Mouse (Mus musculus): Measurements from ENCODE around the gene Elac2. TPM values are rescaled to one million over a fixed set of nuclear protein-coding genes. Genes with fewer than 3 reads are reported as not detected.

The Elac2 gene
- total and polyA plus RNA-seq, 3 experiments, result 23.6 to 34.7 (median 32.1) TPM

GRCm38 (mm10) chr11:64979489-64979845 lies 629 bp downstream of the Elac2 start:
- H3K4me3 ChIP-seq (ENCODE audit: low read depth, low read length), result peak overlapping the region; percentile 90
- H3K36me3 ChIP-seq (replicated peaks), result peaks cover 45% of the 10 kb centered on the region
- peaks cover 21% of the 10 kb centered on the region for H3K4me1 ChIP-seq (ENCODE audit: insufficient read depth, low read depth, low read length)
- DNase-seq (ENCODE audit: low spot score), result no peak
- no peak for TF ChIP-seq CTCF (IDR thresholded peaks at IDR 0.05; ENCODE audit: low read depth, low read length)
- no peaks in the 10 kb centered on the region for H3K27me3 ChIP-seq (ENCODE audit: insufficient read depth, low read length)
- no peaks in the 10 kb centered on the region for H3K9me3 ChIP-seq (replicated peaks)
- no peak for ATAC-seq (ENCODE audit: extremely low read depth, insufficient number of reproducible peaks, low FRiP score, poor library complexity, severe bottlenecking)

GRCm38 (mm10) chr11:64988556-64988955 lies 9.7 kb downstream of the Elac2 start:
- Histone ChIP-seq H3K36me3 (replicated peaks) (peaks cover 96% of the 10 kb centered on the region), H3K27me3 (ENCODE audit: insufficient read depth, low read length) (no peaks in the 10 kb centered on the region), H3K4me3 (ENCODE audit: low read depth, low read length) (no peak overlapping the region), H3K9me3 (replicated peaks) (no peaks in the 10 kb centered on the region), H3K4me1 (ENCODE audit: insufficient read depth, low read depth, low read length) (no peaks in the 10 kb centered on the region)
- no peak for TF ChIP-seq CTCF (IDR thresholded peaks at IDR 0.05; ENCODE audit: low read depth, low read length)
- no peak for ATAC-seq (ENCODE audit: extremely low read depth, insufficient number of reproducible peaks, low FRiP score, poor library complexity, severe bottlenecking)
- no peak for DNase-seq (ENCODE audit: low spot score)

GRCm38 (mm10) chr11:64998439-64998838 lies 19.6 kb downstream of the Elac2 start:
- DNase-seq (ENCODE audit: low spot score), result no peak
- ATAC-seq (ENCODE audit: extremely low read depth, insufficient number of reproducible peaks, low FRiP score, poor library complexity, severe bottlenecking), result no peak
- Histone ChIP-seq H3K27me3 (ENCODE audit: insufficient read depth, low read length) (no peaks in the 10 kb centered on the region), H3K4me3 (ENCODE audit: low read depth, low read length) (no peak overlapping the region), H3K36me3 (replicated peaks) (peaks cover 93% of the 10 kb centered on the region), H3K4me1 (ENCODE audit: insufficient read depth, low read depth, low read length) (0 out of 2 replicates have a peak, but pooled peaks cover 2% of the 10 kb centered on the region), H3K9me3 (replicated peaks) (no peaks in the 10 kb centered on the region)
- TF ChIP-seq POLR2AphosphoS5 (IDR thresholded peaks at IDR 0.05; ENCODE audit: insufficient replicate concordance, low read depth, low read length) (no peak), CTCF (IDR thresholded peaks at IDR 0.05; ENCODE audit: low read depth, low read length) (no peak), GATA2 (IDR thresholded peaks at IDR 0.05; ENCODE audit: borderline replicate concordance, low read depth, low read length) (no peak), TAL1 (conservative IDR thresholded peaks at IDR 0.05; ENCODE audit: low read depth, low read length) (no peak), GATA1 (IDR thresholded peaks at IDR 0.05; ENCODE audit: borderline replicate concordance, low read length) (no peak)

- H3K9me3 ChIP-seq (replicated peaks), result no peaks in the 10 kb centered on the region
- H3K27me3 ChIP-seq (ENCODE audit: insufficient read depth, low read length), result no peaks in the 10 kb centered on the region
- H3K36me3 ChIP-seq (replicated peaks), result peaks cover 89% of the 10 kb centered on the region
- TF ChIP-seq TAL1 (conservative IDR thresholded peaks at IDR 0.05; ENCODE audit: low read depth, low read length) (no peak), GATA2 (IDR thresholded peaks at IDR 0.05; ENCODE audit: borderline replicate concordance, low read depth, low read length) (no peak), GATA1 (IDR thresholded peaks at IDR 0.05; ENCODE audit: borderline replicate concordance, low read length) (no peak), CTCF (IDR thresholded peaks at IDR 0.05; ENCODE audit: low read depth, low read length) (no peak), POLR2AphosphoS5 (IDR thresholded peaks at IDR 0.05; ENCODE audit: insufficient replicate concordance, low read depth, low read length) (no peak)
- no peak for ATAC-seq (ENCODE audit: extremely low read depth, insufficient number of reproducible peaks, low FRiP score, poor library complexity, severe bottlenecking)
- H3K4me1 ChIP-seq (ENCODE audit: insufficient read depth, low read depth, low read length), result 0 out of 2 replicates have a peak, but pooled peaks cover 2% of the 10 kb centered on the region
- H3K4me3 ChIP-seq (ENCODE audit: low read depth, low read length), result no peak overlapping the region
- no peak for DNase-seq (ENCODE audit: low spot score)
Observed at GRCm38 (mm10) chr11:64999685-65000084, 20.8 kb downstream of the Elac2 start.

GRCm38 (mm10) chr11:65001729-65002128 lies 22.9 kb downstream of the Elac2 start:
- DNase-seq (ENCODE audit: low spot score), result no peak
- peaks cover 76% of the 10 kb centered on the region for H3K36me3 ChIP-seq (replicated peaks)

GRCm38 (mm10) chr11:65003611-65004010 lies 24.8 kb downstream of the Elac2 start:
- H3K27me3 ChIP-seq (ENCODE audit: insufficient read depth, low read length), result peaks cover 4% of the 10 kb centered on the region; the same call in 1 of the 2 replicates
- H3K36me3 ChIP-seq (replicated peaks), result peaks cover 57% of the 10 kb centered on the region
- no peak for ATAC-seq (ENCODE audit: extremely low read depth, insufficient number of reproducible peaks, low FRiP score, poor library complexity, severe bottlenecking)

More at GRCm38 (mm10) chr11:65001729-65002128, 22.9 kb downstream of the Elac2 start:
- ATAC-seq (ENCODE audit: extremely low read depth, insufficient number of reproducible peaks, low FRiP score, poor library complexity, severe bottlenecking), result no peak
- TF ChIP-seq GATA2 (IDR thresholded peaks at IDR 0.05; ENCODE audit: borderline replicate concordance, low read depth, low read length) (no peak), GATA1 (IDR thresholded peaks at IDR 0.05; ENCODE audit: borderline replicate concordance, low read length) (no peak), CTCF (IDR thresholded peaks at IDR 0.05; ENCODE audit: low read depth, low read length) (no peak), TAL1 (conservative IDR thresholded peaks at IDR 0.05; ENCODE audit: low read depth, low read length) (no peak), POLR2AphosphoS5 (IDR thresholded peaks at IDR 0.05; ENCODE audit: insufficient replicate concordance, low read depth, low read length) (no peak)
- H3K4me3 ChIP-seq (ENCODE audit: low read depth, low read length), result no peak overlapping the region
- H3K4me1 ChIP-seq (ENCODE audit: insufficient read depth, low read depth, low read length), result 0 out of 2 replicates have a peak, but pooled peaks cover under 1% of the 10 kb centered on the region
- H3K9me3 ChIP-seq (replicated peaks), result no peaks in the 10 kb centered on the region
- no peaks in the 10 kb centered on the region for H3K27me3 ChIP-seq (ENCODE audit: insufficient read depth, low read length)

GRCm38 (mm10) chr11:65004836-65005235 lies 26.0 kb downstream of the Elac2 start:
- no peak for DNase-seq (ENCODE audit: low spot score)
- peaks cover 45% of the 10 kb centered on the region for H3K36me3 ChIP-seq (replicated peaks)

More at GRCm38 (mm10) chr11:65003611-65004010, 24.8 kb downstream of the Elac2 start:
- Histone ChIP-seq H3K4me1 (ENCODE audit: insufficient read depth, low read depth, low read length) (no peaks in the 10 kb centered on the region), H3K4me3 (ENCODE audit: low read depth, low read length) (no peak overlapping the region), H3K9me3 (replicated peaks) (no peaks in the 10 kb centered on the region)
- TF ChIP-seq CTCF (IDR thresholded peaks at IDR 0.05; ENCODE audit: low read depth, low read length), result no peak
- no peak for TF ChIP-seq POLR2AphosphoS5 (IDR thresholded peaks at IDR 0.05; ENCODE audit: insufficient replicate concordance, low read depth, low read length)
- no peak for TF ChIP-seq GATA2 (IDR thresholded peaks at IDR 0.05; ENCODE audit: borderline replicate concordance, low read depth, low read length)
- TF ChIP-seq TAL1 (conservative IDR thresholded peaks at IDR 0.05; ENCODE audit: low read depth, low read length), result no peak
- TF ChIP-seq GATA1 (IDR thresholded peaks at IDR 0.05; ENCODE audit: borderline replicate concordance, low read length), result no peak
- no peak for DNase-seq (ENCODE audit: low spot score)

More at GRCm38 (mm10) chr11:65004836-65005235, 26.0 kb downstream of the Elac2 start:
- Histone ChIP-seq H3K4me1 (ENCODE audit: insufficient read depth, low read depth, low read length) (no peaks in the 10 kb centered on the region), H3K9me3 (replicated peaks) (no peaks in the 10 kb centered on the region), H3K4me3 (ENCODE audit: low read depth, low read length) (no peak overlapping the region), H3K27me3 (ENCODE audit: insufficient read depth, low read length) (peaks cover 7% of the 10 kb centered on the region)
- TF ChIP-seq GATA2 (IDR thresholded peaks at IDR 0.05; ENCODE audit: borderline replicate concordance, low read depth, low read length), result no peak
- no peak for TF ChIP-seq POLR2AphosphoS5 (IDR thresholded peaks at IDR 0.05; ENCODE audit: insufficient replicate concordance, low read depth, low read length)
- TF ChIP-seq CTCF (IDR thresholded peaks at IDR 0.05; ENCODE audit: low read depth, low read length), result no peak
- no peak for TF ChIP-seq GATA1 (IDR thresholded peaks at IDR 0.05; ENCODE audit: borderline replicate concordance, low read length)
- TF ChIP-seq TAL1 (conservative IDR thresholded peaks at IDR 0.05; ENCODE audit: low read depth, low read length), result no peak
- no peak for ATAC-seq (ENCODE audit: extremely low read depth, insufficient number of reproducible peaks, low FRiP score, poor library complexity, severe bottlenecking)
